Mouse (Mus musculus) liver, adult 2 months (tissue): ENCODE data around the gene Gart.

Experiments
- CTCF ChIP-seq: fragments of 200-500 bp; IDR thresholded peaks from 2 replicates; pipeline ENCODE4 v1.5.1; 2011; ENCODE audit warnings: low read depth, low read length, control low read depth
- POLR2A ChIP-seq: fragments of 200-500 bp; IDR thresholded peaks from 2 replicates; pipeline ENCODE4 v1.6.1; 2011; ENCODE audit warnings: low read length, control low read depth; ENCODE audit not compliant: insufficient read depth; ENCODE audit errors: extremely low read depth

DNA sequence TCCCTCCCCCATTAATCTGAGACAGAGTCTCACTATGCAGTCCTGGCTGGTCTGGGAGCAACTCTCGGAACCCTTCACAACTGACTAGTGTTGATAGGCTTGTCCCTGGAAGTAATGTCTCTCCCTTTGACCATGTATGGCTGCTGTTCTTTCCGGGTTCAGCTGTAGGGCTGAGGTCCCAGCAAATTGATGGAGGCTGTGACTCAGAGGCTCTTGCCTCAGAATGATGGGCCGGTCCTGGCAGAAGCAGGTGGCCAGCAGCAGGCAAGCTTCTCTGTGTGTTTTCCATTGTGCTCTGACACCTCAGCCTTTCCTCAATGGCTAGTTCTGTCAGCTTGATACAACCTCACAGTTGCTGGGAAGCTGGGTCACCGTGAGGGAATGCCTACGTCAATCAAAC is 34.2 kb downstream of the Gart start:
- TF ChIP-seq CTCF (no peak), POLR2A (no peak)
